Mouse (Mus musculus) limb, embryonic 12.5 days (tissue): ENCODE data around the gene Mras. TPM values are rescaled to one million over a fixed set of nuclear protein-coding genes. Genes with fewer than 3 reads are reported as not detected.

Experiments used
- ATAC-seq: fragments of 200-750 bp; cut with Nextera tagmentation; 2 replicates; pipeline ENCODE4 v1.8.0; 2017; ENCODE audit warnings: low read depth, moderate TSS enrichment; ENCODE audit not compliant: insufficient number of reproducible peaks, insufficient read depth, low FRiP score, low TSS enrichment
- H3K27ac ChIP-seq: fragments of 300-500 bp; sonication (generic); 2 replicates; pipeline ENCODE4 v1.5.1; 2016; ENCODE audit warnings: mild to moderate bottlenecking, moderate library complexity
- H3K27me3 ChIP-seq: fragments of 300-500 bp; sonication (generic); 2 replicates; pipeline ENCODE4 v1.6.1; 2016; ENCODE audit warnings: mild to moderate bottlenecking, moderate library complexity
- H3K36me3 ChIP-seq: fragments of 300-500 bp; sonication (generic); 2 replicates; pipeline ENCODE4 v1.6.1; 2016; ENCODE audit warnings: mild to moderate bottlenecking, moderate library complexity
- H3K4me1 ChIP-seq: fragments of 300-500 bp; sonication (generic); replicated peaks from 2 replicates; pipeline ENCODE4 v1.6.1; 2016
- H3K4me2 ChIP-seq: fragments of 300-500 bp; sonication (generic); 2 replicates; pipeline ENCODE4 v1.6.1; 2016; ENCODE audit warnings: mild to moderate bottlenecking, moderate library complexity
- H3K4me3 ChIP-seq: fragments of 300-500 bp; sonication (generic); replicated peaks from 2 replicates; pipeline ENCODE4 v1.5.1; 2016; ENCODE audit warnings: mild to moderate bottlenecking
- H3K9ac ChIP-seq: fragments of 300-500 bp; sonication (generic); replicated peaks from 2 replicates; pipeline ENCODE4 v1.6.1; 2016; ENCODE audit warnings: mild to moderate bottlenecking, moderate library complexity
- H3K9me3 ChIP-seq: fragments of 300-500 bp; sonication (generic); 2 replicates; pipeline ENCODE4 v1.6.1; 2016; ENCODE audit warnings: mild to moderate bottlenecking, moderate library complexity
- WGBS: fragments of 180-500 bp; shearing (Covaris S2); methylation state at CpG from one replicate; pipeline ENCODE4 v1.1.7; 2016; 5-methylcytosine and 5-hydroxymethylcytosine counted together
- polyA plus RNA-seq: library from polyadenylated mRNA; unstranded; fragments of >200 nt; fragmentation: Nextera tagmentation; extraction: Ambion mirVana; gene quantifications from 2 replicates; pipeline ENCODE4 v1.2.1, GENCODE M21; 2016

The Mras gene
- polyA plus RNA-seq, 1 experiment from 2014 or later, result 16.6 TPM

DNA sequence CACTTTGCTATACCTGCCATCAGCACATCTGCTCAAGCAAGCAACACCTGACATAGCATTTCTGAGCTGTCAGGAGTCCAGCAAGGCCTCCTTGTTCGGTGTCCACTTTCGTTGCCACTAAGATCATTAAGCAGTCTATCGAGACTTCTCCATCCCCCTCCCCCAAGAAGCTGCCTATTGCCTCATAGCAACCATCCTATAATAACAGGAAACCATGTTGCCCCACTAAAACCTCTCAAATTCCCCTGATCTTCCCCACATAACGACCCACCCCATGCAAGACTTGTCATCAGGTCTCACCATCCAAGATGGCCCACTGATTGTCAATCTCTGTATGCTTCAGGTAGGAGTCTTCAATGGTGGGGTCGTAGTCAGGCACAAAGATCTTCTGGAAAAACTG, 26.1 kb downstream of the Mras start:
- WGBS, result 84% methylated on average over 5 of the region's 5 CpGs
- H3K36me3 ChIP-seq, result 0 out of 2 replicates have a peak, but pooled peaks cover 4% of the 10 kb centered on the region
- no peak overlapping the region for H3K9ac ChIP-seq
- H3K4me1 ChIP-seq, result peaks cover 7% of the 10 kb centered on the region
- no peak overlapping the region for H3K4me3 ChIP-seq
- H3K27ac ChIP-seq, result no peak overlapping the region
- H3K27me3 ChIP-seq, result no peaks in the 10 kb centered on the region
- no peak overlapping the region for H3K4me2 ChIP-seq
- ATAC-seq, result no peak
- H3K9me3 ChIP-seq, result no peaks in the 10 kb centered on the region

DNA sequence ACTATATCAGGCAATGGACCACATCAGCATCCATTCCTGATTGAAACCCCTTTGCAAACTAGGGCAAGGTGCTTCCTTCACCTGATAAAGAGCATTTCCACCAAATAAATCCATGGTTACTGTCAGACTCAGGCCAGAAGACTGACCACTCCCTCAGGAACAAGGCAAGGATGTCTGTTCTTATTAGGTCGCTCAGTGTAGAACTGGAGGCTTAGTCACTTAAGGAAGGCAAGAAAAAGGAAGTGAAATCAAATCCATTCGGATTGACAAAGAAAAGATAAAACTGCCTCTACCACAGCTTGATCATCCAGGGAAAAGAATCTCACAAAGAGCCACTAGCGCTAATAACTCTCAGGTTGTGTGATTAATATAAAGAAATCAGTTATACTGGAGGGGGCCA, 27.9 kb downstream of the Mras start:
- Histone ChIP-seq H3K4me2 (no peak overlapping the region), H3K9me3 (no peaks in the 10 kb centered on the region), H3K27ac (no peak overlapping the region), H3K27me3 (no peaks in the 10 kb centered on the region), H3K4me1 (peaks cover 4% of the 10 kb centered on the region; the same call in 1 of the 2 replicates), H3K9ac (no peak overlapping the region), H3K4me3 (no peak overlapping the region), H3K36me3 (0 out of 2 replicates have a peak, but pooled peaks cover 4% of the 10 kb centered on the region)
- WGBS, result 76% methylated on average over 3 of the region's 3 CpGs
- ATAC-seq, result no peak

DNA sequence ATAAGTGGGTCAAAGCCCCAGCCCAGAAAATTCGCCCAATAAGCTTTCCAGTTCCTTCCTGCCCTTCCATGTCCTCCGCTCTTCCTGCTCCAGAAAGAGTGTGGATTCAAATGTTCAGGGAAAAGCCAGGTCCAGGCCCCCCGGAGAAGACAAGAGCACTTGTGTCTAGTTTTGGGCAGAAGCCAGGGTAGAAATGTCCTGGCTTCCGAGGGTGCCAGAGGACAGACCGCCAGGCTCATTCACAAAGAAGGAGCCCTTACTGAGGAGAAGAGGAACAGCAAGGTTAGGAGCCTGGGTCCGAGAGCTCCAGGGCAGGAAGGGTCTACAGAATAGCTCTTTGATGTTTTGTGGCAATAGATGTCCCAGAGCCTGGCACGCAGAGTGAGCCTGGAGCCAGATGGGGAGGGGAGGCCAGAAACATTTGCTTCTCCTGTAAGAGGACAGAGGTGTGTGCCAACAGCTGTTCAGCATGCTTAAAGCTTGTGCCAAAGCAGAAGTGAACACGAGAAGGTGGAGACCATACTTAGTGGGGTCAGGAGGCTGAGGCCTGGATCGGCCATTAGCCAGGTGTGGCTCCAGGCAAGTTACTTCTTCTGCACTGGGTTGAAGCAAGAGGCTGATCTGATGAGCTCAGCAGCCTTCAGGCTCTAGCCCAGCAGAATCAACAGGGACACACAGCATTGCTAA, 35.8 kb downstream of the Mras start:
- ATAC-seq, result no peak
- 70% methylated on average over 9 of the region's 9 CpGs for WGBS

DNA sequence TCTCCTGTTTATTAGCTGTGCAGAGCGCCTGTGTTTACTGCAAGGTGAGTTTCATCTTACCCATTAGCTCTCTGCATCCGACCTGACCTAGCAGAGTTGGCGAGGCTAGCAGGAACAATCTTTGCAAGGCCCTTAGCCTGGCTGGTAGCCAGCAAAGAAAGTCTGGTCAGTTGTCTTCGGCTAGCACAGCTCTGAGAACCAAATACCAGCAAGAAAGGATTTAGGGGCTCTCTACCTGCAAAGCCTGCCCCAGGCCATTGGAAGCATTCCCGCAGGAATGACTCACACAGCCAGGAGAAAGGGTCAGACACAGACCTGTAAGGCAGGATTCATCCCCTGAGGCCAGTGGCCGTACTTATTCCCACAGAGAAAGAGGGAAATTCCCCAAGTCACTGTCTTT, 36.4 kb downstream of the Mras start:
- 52% methylated on average over 6 of the region's 6 CpGs for WGBS
- no peak overlapping the region for H3K9ac ChIP-seq
- ATAC-seq, result no peak
- peaks cover 11% of the 10 kb centered on the region; the same call in 1 of the 2 replicates for H3K4me1 ChIP-seq
- H3K27me3 ChIP-seq, result no peaks in the 10 kb centered on the region
- no peak overlapping the region for H3K4me2 ChIP-seq
- no peak overlapping the region for H3K27ac ChIP-seq
- no peaks in the 10 kb centered on the region for H3K9me3 ChIP-seq
- no peak overlapping the region for H3K4me3 ChIP-seq
- H3K36me3 ChIP-seq, result peaks cover 8% of the 10 kb centered on the region; the same call in 1 of the 2 replicates

More for the DNA sequence above, 35.8 kb downstream of the Mras start:
- no peaks in the 10 kb centered on the region for H3K9me3 ChIP-seq
- no peaks in the 10 kb centered on the region for H3K27me3 ChIP-seq
- no peak overlapping the region for H3K27ac ChIP-seq
- peaks cover 9% of the 10 kb centered on the region; the same call in 1 of the 2 replicates for H3K36me3 ChIP-seq
- no peak overlapping the region for H3K4me2 ChIP-seq
- H3K9ac ChIP-seq, result no peak overlapping the region
- peaks cover 11% of the 10 kb centered on the region; the same call in 1 of the 2 replicates for H3K4me1 ChIP-seq
- no peak overlapping the region for H3K4me3 ChIP-seq

DNA sequence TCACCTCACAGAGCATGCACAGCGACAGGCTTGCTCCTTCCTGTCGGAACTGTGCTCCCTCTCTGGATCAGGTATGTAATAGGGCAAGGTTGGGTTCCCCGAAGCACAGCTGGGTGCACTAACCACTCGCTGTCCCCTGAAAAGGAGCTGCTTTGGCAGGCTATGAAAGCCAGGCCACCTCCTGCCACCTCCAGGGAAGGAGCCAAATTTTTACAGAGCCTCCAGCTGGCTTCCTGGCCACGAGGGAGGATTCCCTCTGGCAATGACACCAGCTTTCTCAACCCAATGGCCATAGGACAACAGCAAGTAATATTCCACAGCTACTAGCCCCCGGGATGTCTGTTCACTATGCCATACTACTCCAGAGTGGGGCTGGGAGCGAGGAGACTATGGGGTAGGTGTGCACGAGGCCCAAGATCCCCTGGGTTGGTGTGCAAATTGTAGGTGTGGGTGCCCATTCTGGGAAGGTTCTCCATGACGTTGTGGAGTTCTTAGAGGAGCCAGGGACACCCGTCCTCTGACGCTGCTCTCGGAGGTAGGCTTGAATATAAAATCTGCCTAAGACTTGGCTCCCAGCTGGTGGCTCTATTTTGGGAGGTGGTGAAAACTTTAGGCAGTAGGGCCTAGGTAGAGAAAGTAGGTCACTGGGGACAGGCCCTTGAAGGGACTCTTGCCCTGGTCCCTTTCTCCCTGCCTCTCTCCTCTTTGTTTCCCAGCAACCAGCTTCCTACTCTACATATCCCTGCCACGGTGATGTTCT, 39.9 kb downstream of the Mras start:
- Histone ChIP-seq H3K27me3 (no peaks in the 10 kb centered on the region), H3K9ac (no peak overlapping the region), H3K4me1 (peaks cover 15% of the 10 kb centered on the region; the same call in 1 of the 2 replicates), H3K4me2 (no peak overlapping the region), H3K27ac (no peak overlapping the region), H3K36me3 (peaks cover 10% of the 10 kb centered on the region), H3K4me3 (no peak overlapping the region), H3K9me3 (no peaks in the 10 kb centered on the region)
- ATAC-seq, result no peak
- WGBS, result 81% methylated on average over 13 of the region's 13 CpGs

DNA sequence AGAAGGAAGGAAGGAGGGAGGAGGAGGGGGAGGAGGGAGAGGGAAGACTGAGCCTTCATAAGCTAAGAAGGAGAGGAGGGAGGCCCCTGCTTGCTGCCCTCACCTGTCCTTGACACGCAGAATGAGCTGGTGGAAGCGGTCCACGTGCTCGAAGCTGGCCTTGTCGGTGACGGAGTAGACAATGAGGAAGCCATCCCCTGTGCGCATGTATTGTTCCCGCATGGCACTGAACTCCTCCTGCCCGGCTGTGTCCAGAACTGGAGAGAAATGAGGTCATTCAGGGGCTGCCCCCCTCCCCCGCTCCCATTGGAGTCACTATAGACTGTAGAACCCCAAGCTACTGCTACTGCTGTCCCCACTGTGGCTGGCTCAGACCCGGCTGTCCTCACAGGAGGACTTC, 42.8 kb downstream of the Mras start:
- Histone ChIP-seq H3K9ac (no peak overlapping the region), H3K4me3 (no peak overlapping the region), H3K9me3 (no peaks in the 10 kb centered on the region), H3K27me3 (no peaks in the 10 kb centered on the region), H3K4me1 (0 out of 2 replicates have a peak, but pooled peaks cover 4% of the 10 kb centered on the region), H3K36me3 (peaks cover 37% of the 10 kb centered on the region), H3K27ac (no peak overlapping the region), H3K4me2 (no peak overlapping the region)
- no peak for ATAC-seq
- 84% methylated on average over 11 of the region's 11 CpGs for WGBS

DNA sequence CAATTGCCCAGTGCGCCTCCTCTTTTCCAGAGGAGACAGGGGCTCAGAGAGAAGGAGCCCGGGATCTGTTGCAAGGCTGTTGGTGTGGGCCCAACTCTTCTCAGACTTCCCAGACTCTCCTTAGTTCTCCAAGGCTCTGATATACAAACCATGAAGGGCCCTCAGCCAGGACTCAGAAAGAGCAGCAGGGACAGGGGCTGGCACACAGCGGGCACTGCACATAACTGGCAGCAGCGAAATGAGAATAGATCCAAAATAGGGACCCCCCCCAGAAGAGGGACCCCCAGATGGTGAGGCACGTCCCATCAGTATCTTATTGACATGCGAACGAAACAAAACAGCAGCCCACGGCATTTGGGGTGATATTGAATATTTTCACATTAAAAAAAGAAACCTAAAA, 44.0 kb downstream of the Mras start:
- 87% methylated on average over 8 of the region's 8 CpGs for WGBS
- Histone ChIP-seq H3K27me3 (no peaks in the 10 kb centered on the region), H3K27ac (no peak overlapping the region), H3K36me3 (peaks cover 49% of the 10 kb centered on the region), H3K4me2 (no peak overlapping the region), H3K4me1 (0 out of 2 replicates have a peak, but pooled peaks cover 4% of the 10 kb centered on the region), H3K9me3 (no peaks in the 10 kb centered on the region), H3K9ac (no peak overlapping the region), H3K4me3 (no peak overlapping the region)
- ATAC-seq, result no peak

DNA sequence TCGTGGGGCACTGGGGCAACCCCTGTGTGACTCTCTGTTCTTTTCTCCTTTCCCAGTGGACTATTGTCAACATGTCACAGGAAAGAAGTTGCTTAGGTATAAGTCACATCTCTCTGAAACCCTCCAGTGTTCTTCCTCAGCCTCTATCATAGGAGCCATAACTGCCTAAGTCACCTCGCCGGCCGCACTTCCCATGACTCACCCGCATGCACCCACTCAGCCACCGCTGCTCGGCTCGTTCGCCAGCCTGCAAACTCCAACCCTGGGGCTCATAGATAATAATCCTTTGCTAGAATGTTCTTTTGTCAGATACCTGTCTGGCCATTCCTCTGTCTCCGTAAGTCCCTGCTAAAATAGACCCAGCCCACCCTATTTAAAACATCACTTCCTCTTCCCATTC, 45.6 kb downstream of the Mras start:
- Histone ChIP-seq H3K27me3 (no peaks in the 10 kb centered on the region), H3K4me1 (0 out of 2 replicates have a peak, but pooled peaks cover 4% of the 10 kb centered on the region), H3K9me3 (no peaks in the 10 kb centered on the region), H3K27ac (no peak overlapping the region), H3K36me3 (peaks cover 57% of the 10 kb centered on the region), H3K4me2 (no peak overlapping the region), H3K4me3 (no peak overlapping the region), H3K9ac (no peak overlapping the region)
- no peak for ATAC-seq
- 96% methylated on average over 10 of the region's 10 CpGs for WGBS

DNA sequence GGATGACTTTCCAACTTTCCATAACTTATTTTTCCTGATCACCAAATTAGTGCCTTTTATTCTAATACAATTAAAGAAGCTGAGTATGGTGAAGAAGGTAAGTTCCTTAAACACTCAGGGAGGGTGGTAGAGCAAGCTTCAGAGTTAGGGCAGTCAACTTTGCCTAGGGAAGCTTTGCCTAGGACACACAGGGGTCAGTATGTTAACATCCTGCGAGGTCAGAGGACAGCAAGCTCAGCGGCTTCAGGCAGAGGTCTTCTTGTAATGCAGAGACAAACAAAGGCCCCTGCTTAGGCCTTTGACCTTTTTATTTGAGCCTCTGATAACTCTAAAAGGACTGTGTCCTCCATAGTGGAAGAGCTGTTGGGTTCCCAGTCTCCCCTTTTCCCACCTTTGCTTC, 46.5 kb downstream of the Mras start:
- H3K4me1 ChIP-seq, result 0 out of 2 replicates have a peak, but pooled peaks cover 4% of the 10 kb centered on the region
- H3K4me3 ChIP-seq, result no peak overlapping the region
- WGBS, result 58% methylated on average over 2 of the region's 2 CpGs
- no peak overlapping the region for H3K9ac ChIP-seq
- H3K27me3 ChIP-seq, result no peaks in the 10 kb centered on the region
- peaks cover 64% of the 10 kb centered on the region for H3K36me3 ChIP-seq
- H3K4me2 ChIP-seq, result no peak overlapping the region
- ATAC-seq, result no peak
- no peak overlapping the region for H3K27ac ChIP-seq
- no peaks in the 10 kb centered on the region for H3K9me3 ChIP-seq

DNA sequence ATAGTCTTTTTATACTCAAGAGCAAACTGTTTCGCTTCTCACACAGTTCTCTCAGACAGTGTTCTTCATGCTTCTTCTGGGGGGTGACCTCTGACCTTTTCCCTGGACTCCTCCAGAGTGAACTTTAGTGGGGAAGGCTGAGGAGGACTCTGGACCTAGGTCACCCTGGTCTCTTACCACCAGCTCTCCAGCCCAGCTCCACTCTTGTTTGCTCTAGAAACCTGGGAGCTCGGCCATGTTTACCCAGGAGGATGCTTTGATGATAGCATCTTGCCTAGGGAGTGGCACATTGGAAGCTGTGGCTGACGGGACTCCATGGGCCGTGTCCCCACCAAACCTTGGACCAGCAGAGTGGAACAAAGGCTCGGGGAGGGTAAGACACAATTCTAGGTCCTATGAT, 47.0 kb downstream of the Mras start:
- Histone ChIP-seq H3K9ac (no peak overlapping the region), H3K27ac (no peak overlapping the region), H3K4me1 (0 out of 2 replicates have a peak, but pooled peaks cover 4% of the 10 kb centered on the region), H3K36me3 (peaks cover 64% of the 10 kb centered on the region), H3K4me3 (no peak overlapping the region), H3K9me3 (no peaks in the 10 kb centered on the region), H3K27me3 (no peaks in the 10 kb centered on the region), H3K4me2 (no peak overlapping the region)
- WGBS, result 78% methylated on average over 5 of the region's 5 CpGs
- no peak for ATAC-seq

DNA sequence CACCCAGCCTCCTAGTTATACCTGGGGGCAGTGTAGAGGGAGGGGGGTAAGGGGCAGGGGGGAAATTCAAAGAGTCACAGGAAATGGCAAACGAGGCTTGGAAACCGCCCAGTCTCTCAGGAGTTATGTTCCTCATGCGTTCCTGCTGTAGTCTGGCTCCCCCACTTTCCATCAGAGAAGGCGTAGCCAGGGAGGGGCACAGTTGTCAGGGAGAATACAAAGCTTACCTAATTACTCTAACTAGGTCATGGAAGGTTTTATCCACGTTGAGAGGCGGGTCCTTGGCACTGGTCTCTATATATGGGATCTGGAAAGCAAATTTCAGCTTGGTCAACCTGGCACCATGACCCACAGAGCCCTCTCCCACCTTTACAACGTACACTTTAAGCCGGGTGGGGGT, 47.7 kb downstream of the Mras start:
- Histone ChIP-seq H3K36me3 (peaks cover 64% of the 10 kb centered on the region), H3K9me3 (no peaks in the 10 kb centered on the region), H3K4me1 (0 out of 2 replicates have a peak, but pooled peaks cover 2% of the 10 kb centered on the region), H3K4me2 (no peak overlapping the region), H3K27ac (no peak overlapping the region), H3K9ac (no peak overlapping the region), H3K27me3 (no peaks in the 10 kb centered on the region), H3K4me3 (no peak overlapping the region)
- 64% methylated on average over 8 of the region's 8 CpGs for WGBS
- ATAC-seq, result no peak
